Mouse (Mus musculus): ENCODE data around the gene Gm4981.
"Not testable (repeated sequence)": the region's sequence is repeated elsewhere in the genome, so short reads cannot be mapped to it uniquely, and the experiment has no call there.

The Gm4981 gene

DNA sequence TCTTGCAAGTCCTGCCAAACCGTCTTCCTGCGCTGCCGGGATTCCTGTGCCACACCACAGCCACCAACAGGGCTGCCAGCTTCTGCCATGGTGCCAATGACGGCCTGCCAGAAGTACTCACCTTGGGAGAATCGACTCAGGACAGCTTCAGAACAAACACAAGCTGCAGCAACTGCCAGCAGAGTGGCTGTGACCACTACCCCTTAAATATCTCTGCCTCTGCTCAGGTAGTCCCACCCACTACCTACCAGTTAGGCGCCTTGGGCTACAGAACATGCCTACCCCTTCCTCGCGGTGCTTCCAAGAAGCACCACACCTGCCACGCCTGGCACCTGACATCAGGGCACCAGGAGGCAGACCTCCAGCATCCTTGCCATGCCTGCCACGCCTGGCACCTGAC, at the start of gene Gm4981:
TSS of gene Gm4981 (minus strand) at position 89 of the 400 bp plus-strand sequence.
- DNase-seq, result no peak

DNA sequence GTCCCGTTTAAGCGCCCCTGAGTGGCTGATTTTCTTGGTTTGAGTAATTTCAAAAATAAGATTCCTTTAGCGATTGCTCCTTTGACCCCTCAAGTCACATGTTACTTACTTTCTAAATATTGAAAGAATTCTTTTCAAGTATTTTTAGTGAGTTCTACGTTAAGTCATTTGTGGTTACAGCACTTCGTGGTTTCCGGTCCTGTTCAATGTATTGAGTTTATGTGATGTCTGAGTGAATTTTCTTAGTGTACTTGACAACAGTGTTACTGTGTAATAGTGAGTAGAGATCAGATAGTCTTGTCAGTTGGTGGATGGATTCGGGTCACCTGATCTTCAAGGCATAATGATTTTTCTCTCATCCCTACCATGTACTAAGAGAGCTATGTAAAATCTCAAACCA, 45.7 kb upstream of the Gm4981 start:
- no peak for DNase-seq

DNA sequence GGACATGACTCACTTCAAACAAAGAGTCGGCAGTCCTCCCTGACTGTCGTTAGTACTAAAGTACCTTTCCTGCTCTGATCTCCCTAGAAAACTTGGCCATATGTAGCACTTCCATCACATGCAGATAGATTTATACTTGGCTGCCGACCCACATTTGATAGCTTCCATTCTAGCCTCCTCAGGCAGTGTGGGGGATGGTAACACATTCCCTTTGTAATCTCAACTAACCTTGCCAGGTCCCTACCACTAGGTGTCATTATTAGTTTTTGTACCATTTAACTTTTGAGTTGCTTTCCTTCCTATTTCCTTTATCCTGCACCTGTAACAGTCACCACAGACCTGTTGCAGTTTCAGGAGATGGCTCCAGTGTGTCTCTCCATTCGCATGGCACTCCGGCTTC, 22.0 kb upstream of the Gm4981 start:
- no peak for DNase-seq

DNA sequence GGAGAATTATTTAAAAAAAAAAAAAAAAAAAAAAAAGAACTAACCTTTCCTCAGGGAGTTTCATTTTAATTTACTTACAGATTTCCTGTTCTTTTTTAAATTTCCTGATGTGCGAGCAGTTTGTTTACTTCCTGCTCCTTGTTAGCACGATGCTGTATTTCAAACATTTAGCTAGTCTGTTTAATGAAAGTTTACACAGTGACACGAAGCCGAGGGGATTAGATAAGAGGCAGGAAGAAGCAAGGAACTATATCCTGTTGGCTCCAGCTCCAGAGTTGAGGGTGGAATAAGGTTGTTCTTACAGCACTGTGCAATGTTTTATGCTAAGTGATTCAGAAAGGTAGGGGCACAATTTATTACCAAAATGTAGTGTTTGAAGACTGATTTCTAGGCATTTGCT, 19.5 kb upstream of the Gm4981 start:
- no peak for DNase-seq

DNA sequence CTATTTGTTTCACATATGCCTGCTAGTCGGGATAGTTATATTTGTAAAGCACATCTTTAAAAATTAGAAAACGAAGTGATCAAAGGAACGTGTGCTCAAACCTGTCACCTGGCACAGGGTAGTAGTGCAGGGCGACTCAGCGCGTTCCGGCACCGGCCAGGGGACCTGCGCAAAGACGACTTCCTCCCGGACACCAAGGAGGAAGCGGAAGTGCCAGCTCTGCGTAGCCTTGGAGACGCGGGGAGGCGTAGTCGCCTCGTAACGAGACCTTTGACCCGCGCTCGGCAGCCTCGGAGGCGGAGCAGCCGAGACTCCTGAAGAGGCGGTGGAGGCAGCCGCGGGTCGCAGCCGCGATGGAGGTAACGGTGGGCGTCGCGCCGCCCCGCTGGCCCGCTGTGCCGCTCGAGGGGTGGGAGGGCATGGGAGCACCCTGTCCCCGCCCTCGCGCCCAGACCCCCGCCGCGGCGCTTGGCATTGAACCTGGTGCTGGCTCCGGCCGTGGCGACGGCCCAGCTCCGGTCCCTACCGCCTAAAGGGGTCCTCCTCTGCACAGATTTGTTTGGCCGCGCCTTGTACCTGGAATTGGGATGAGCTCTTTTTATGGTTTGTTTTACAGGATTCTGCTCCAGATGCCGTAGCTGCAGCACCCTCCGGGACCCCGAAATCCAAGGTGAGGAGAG, 18.9 kb upstream of the Gm4981 start, which contains the start of gene Gcc2:
TSS of gene Gcc2 (plus strand) at position 285 of the 680 bp plus-strand sequence.
- DNase-seq, result peak; percentile 86

DNA sequence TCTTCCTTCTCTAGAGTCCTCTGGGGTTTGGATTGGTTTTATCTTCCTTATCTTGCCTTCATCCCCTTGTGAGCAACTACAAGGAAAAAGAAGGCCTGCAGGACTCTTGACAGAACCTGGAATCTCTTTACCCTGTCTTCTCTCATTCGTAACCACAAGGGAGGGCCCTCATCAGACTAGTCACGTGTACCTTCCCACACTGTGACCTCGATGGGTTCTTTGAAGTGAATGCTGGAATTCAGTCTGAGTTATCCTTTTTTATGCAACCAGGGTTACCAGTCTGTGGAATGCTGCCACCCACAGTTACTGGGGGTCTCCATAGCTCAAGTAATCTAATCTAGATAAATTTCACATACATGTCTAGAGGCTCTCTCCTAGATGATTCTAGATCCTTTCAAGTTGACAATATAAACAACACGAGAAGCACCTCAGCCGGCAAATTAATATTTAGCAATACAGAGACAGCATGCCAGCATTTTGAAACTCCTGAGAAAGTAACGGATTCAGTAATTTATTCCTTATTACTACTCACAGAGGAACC, 18.2 kb upstream of the Gm4981 start:
- DNase-seq, result no peak

DNA sequence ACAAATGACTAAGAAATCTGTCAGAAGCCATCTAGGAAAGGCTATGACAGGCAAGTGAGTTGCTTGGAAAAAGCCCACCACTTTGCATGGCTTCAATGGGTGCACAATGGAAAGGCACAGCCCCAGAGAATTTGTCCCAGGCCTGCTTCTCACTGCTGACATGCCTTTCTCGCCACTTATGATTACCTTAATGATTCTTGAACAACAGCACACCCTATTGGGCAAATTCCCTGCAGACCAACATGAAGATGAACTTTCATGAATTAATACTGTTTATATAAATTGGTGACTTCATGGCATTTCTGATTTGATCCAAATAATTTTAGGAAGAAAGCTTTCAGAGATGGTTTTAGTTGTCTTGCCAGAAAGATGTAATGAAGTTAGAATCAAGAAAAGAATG, 13.0 kb upstream of the Gm4981 start:
- no peak for DNase-seq

DNA sequence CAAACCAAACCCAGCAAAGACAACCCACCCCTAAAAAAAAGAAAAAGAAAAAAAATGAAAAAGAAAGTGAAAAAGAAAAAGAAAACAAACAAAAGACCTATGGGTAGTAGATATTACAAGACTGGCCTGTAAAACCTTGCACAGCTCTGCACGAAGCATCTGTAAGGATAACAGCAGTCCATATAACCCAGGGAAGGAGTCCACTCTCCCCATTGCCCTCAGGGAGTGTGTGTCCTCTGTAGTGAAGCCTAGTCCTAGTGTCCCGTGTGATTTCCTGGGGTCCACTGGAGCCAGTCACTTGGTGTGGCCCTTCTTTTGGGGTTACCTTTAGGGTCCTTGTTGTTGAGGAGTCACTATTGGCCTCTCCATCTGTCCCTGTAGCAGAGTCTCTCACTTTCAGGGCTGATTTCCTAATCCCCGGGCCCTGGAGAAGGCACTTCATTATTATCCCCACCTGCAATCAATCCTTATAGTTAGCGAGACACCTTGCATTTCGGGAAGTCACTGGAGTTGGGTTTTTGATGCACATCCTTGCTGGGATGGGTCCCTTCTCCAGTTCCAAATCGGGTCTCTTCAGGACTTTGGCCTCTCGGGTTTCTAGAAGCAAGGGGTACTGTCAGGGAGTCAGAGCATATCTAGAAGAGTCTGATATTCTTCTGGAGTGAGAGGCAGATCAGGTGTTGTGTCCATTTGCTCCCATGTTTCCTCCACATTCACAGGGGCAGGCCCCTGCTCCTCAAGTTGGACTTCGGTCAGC, 2.7 kb upstream of the Gm4981 start:
- DNase-seq, result peak; percentile 25

DNA sequence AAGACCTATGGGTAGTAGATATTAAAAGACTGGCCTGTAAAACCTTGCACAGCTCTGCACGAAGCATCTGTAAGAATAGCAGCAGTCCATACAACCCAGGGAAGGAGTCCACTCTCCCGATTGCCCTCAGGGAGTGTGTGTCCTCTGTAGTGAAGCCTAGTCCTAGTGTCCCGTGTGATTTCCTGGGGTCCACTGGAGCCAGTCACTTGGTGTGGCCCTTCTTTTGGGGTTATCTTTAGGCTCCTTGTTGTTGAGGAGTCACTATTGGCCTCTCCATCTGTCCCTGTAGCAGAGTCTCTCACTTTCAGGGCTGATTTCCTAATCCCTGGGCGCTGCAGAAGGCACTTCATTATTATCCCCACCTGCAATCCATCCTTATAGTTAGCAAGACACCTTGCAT, 1.5 kb downstream of the Gm4981 start:
- not testable (repeated sequence) for DNase-seq

DNA sequence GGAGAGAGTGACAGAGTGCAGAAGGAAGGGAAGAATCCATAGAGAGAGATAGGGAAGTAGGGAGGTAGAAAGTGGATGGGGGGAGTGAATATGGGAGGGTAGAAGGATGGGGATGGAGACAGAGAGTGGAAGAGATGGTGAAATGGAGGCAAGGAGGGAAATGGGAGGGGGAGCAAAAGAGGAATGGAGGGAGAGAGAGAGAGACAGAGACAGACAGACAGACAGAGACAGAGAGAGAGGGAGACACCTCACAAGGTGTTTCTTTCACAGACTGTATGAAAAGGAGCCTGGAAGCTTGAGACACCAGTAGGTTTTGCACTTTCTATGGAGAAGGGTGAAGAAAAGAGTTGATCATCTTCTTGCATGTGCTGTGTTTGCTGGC, 2.8 kb downstream of the Gm4981 start:
- not testable (repeated sequence) for DNase-seq

DNA sequence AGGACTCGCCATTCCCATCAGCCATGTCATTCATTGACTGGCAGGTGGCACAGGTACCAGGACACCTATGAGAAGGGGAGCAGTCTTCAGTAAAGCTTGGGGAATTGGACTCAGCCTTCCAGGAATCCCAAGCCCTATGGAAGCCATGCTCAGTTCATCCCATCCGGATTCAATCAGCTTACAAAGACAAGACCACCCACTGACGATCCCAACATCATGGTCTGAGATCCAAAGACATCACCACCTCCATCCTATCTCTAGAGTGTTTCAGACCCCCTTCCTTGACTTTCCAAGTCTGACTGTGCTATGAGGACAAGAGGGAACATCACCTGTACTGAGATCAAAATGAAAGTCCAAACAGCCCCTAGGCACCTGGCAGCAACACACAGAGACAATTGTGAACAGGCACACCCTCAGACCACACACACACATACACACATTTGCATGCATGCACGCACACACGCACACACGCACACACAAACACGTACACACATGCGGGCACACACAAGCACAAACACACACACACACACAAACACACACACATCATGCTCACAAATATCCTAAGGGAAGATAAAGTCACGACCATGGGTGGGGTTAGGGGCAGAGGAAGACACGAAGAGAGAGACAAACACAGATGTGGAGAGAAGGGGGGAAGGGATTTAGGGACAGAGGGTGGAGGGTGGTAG, 3.3 kb downstream of the Gm4981 start:
- DNase-seq, result not testable (repeated sequence)

DNA sequence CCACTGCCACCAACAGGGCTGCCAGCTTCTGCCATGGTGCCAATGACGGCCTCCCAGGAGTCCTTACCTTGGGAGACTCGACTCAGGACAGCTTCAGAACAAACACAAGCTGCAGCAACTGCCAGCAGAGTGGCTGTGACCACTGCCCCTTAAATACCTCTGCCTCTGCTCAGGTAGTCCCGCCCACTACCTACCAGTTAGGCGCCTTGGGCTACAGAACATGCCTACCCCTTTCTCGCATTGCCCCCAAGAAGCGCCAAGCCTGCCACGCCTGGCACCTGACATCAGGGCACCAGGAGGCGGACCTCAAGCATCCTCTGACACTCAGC, 3.9 kb downstream of the Gm4981 start, which contains the start of gene Duxf3:
TSS of gene Duxf3 (minus strand) at position 35 of the 329 bp plus-strand sequence.
- DNase-seq, result not testable (repeated sequence)

DNA sequence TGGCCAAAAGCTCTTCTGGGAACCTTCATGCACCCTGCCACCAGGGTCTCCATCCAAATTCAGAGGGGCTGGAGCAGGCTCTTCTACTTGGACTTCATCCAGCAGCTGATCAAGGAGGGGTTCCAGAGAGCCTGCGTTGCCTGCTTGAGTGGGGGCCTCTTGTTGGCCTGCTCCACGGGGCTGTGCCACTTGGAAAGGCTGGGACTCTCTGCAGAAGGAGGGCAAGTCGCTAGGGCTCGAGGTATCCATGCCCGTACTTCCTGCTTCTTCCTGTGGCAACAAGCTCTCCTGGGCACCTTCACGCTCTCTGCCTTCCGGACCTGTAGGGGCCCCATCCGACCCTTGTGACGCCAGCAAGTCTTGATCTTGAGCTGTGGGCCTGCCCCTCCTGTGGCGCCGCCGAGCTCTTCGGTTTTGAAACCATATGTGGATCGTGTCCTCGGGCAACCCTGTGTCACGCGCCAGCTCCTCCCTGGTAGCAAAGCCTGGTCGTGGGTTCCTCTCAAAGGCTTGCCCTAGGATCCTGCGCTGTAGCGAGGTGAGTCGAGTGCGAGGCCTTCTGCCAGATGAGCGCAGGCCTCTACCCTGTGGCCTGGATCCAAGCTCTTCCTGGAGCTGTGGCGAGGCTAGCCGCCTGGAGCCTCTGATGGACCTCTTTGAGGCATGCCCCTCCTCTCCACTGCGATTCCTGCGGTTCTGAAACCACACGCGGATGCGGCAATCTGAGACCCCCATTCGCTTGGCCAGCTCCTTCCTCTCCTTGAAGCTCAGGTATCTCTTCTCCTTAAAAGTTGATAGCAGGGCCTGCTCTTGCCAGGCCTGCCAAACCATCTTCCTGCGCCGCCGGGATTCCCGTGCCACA, 4.5 kb downstream of the Gm4981 start:
- peak; percentile 50 for DNase-seq

DNA sequence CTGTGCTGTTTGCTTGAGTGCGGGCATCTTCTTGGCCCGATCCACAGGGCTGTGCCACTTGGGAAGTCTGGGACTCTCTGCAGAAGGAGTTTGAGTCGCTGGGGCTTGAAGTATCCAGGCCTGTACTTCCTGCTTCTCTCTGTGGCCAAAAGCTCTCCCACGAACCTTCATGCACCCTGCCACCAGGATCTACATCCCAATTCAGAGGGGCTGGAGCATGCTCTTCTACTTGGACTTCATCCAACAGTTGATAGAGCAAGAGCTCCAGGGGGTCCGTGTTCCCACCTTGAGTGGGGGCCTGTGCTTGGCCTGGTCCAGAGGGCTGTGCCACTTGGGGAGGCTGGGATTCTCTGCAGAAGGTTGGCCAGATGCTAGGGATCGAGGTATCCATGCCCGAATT, 5.4 kb downstream of the Gm4981 start:
- not testable (repeated sequence) for DNase-seq

DNA sequence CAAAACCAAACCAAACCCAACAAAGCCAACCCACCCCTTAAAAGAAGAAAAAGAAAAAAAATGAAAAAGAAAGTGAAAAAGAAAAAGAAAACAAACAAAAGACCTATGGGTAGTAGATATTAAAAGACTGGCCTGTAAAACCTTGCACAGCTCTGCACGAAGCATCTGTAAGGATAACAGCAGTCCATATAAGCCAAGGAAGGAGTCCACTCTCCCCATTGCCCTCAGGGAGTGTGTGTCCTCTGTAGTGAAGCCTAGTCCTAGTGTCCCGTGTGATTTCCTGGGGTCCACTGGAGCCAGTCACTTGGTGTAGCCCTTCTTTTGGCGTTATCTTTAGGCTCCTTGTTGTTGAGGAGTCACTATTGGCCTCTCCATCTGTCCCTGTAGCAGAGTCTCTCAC, 6.5 kb downstream of the Gm4981 start:
- not testable (repeated sequence) for DNase-seq

DNA sequence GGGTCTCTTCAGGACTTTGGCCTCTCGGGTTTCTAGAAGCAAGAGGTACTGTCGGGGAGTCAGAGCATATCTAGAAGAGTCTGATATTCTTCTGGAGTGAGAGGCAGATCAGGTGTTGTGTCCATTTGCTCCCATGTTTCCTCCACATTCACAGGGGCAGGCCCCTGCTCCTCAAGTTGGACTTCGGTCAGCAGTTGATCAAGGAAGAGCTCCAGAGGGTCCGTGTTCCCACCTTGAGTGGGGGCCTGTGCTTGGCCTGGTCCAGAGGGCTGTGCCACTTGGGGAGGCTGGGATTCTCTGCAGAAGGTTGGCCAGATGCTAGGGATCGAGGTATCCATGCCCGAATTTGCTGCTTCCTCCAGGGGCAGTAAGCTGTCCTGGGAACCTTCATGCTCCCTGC, 8.7 kb downstream of the Gm4981 start:
- DNase-seq, result peak; percentile 29

DNA sequence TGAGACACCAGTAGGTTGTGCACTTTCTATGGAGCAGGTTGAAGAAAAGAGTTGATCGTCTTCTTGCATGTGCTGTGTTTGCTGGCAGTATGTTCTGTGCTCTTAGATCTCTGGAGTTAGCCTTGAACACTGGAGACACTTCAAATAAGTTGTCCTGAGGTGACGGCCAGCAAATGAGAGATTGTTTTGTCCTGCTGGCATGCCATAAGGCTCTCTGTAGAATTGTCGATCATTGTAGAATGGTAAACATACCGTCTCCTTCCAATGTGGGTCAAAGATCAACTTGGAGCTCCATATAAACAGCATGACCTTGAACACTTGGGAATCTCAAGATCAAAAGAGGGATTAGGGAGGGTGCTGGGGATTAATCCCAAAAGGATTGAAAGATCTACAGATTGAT, 10.1 kb downstream of the Gm4981 start:
- DNase-seq, result not testable (repeated sequence)

DNA sequence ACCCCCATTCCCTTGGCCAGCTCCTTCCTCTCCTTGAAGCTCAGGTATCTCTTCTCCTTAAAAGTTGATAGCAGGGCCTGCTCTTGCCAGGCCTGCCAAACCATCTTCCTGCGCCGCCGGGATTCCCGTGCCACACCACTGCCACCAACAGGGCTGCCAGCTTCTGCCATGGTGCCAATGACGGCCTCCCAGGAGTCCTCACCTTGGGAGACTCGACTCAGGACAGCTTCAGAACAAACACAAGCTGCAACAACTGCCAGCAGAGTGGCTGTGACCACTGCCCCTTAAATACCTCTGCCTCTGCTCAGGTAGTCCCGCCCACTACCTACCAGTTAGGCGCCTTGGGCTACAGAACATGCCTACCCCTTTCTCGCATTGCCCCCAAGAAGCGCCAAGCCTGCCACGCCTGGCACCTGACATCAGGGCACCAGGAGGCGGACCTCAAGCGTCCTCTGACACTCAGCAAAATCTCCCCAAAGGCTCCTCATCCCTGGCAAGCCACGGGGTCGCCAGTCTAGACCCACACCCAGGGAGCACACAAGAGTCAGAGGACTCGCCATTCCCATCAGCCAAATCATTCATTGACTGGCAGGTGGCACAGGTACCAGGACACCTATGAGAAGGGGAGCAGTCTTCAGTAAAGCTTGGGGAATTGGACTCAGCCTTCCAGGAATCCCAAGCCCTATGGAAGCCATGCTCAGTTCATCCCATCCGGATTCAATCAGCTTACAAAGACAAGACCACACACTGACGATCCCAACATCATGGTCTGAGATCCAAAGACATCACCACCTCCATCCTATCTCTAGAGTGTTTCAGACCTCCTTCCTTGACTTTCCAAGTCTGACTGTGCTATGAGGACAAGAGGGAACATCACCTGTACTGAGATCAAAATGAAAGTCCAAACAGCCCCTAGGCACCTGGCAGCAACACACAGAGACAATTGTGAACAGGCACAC, 11.4 kb downstream of the Gm4981 start, which contains the start of gene AW822073:
TSS of gene AW822073 (minus strand) at position 104 of the 959 bp plus-strand sequence.
- DNase-seq, result peak; percentile 35

DNA sequence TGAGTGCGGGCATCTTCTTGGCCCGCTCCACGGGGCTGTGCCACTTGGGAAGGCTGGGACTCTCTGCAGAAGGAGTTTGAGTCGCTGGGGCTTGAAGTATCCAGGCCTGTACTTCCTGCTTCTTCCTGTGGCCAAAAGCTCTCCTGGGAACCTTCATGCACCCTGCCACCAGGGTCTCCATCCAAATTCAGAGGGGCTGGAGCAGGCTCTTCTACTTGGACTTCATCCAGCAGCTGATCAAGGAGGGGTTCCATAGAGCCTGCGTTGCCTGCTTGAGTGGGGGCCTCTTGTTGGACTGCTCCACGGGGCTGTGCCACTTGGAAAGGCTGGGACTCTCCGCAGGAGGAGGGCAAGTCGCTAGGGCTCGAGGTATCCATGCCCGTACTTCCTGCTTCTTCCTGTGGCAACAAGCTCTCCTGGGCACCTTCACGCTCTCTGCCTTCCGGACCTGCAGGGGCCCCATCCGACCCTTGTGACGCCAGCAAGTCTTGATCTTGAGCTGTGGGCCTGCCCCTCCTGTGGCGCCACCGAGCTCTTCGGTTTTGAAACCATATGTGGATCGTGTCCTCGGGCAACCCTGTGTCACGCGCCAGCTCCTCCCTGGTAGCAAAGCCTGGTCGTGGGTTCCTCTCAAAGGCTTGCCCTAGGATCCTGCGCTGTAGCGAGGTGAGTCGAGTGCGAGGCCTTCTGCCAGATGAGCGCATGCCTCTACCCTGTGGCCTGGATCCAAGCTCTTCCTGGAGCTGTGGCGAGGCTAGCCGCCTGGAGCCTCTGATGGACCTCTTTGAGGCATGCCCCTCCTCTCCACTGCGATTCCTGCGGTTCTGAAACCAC, 12.3 kb downstream of the Gm4981 start:
- peak; percentile 49 for DNase-seq

DNA sequence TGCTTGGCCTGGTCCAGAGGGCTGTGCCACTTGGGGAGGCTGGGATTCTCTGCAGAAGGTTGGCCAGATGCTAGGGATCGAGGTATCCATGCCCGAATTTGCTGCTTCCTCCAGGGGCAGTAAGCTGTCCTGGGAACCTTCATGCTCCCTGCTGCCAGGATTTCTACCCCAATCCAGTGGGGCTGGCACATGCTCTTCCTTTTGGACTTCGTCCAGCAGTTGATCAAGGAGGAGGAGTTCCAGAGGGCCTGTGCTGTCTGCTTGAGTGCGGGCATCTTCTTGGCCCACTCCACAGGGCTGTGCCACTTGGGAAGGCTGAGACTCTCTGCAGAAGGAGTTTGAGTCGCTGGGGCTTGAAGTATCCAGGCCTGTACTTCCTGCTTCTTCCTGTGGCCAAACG, 13.3 kb downstream of the Gm4981 start:
- not testable (repeated sequence) for DNase-seq

All from cerebellum, adult 11 months (tissue).